Mouse (Mus musculus): ENCODE data around the gene Camkv.

Gene Camkv

DNA sequence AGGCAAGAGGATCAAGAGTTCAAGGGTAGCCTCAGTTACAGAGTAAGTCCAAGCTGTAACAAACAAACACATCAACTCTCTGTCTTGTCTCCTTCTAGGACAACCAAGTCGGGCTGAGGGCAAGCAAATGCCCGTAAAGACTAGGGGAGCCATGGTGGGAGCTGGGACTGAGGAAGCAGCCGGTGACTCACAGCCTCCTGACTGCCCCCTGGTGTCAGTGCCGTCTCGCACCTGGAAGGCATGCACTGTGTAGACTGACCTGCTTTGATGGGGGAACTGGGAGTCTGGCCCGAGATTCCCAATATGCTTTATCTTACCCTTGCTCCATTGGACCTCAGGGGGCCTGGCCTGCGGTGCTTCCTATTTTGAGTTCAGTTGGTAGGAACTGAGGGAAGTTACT, 12.5 kb upstream of the Camkv start:
- DNase-seq (ENCODE audit: low read depth, low spot score): no peak

- no peak for DNase-seq (ENCODE audit: low read depth, low spot score)
Measured at GRCm38 (mm10) chr9:107923956-107924355, 11.5 kb upstream of the Camkv start.

GRCm38 (mm10) chr9:107925251-107925650, 10.2 kb upstream of the Camkv start:
- no peak for DNase-seq (ENCODE audit: low read depth, low spot score)

DNA sequence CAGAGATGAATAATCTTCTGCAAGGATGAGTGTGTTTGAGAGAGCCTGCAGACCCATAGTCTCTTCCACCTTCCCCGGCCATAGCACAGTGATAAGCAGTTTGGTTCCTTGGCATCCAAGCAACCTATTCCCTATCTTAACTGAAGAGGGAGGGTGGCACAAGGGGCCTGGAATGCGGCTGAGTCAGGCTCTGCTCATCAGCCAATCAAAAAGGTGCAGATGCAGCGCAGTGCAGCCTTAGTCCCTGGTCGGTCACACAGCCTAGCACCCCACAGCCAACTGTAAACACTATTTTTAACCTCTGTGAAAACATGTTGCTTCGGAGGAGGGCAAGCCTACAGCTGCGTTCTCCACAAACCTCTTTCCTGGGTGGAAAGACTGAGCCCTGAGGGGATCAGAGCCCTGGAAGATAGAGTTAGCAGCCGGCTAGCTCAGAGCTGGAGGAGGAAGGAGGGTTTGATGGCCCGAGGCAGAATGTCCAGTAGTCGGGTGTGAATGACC, 8.5 kb upstream of the Camkv start:
- no peak for DNase-seq (ENCODE audit: low read depth, low spot score)

DNA sequence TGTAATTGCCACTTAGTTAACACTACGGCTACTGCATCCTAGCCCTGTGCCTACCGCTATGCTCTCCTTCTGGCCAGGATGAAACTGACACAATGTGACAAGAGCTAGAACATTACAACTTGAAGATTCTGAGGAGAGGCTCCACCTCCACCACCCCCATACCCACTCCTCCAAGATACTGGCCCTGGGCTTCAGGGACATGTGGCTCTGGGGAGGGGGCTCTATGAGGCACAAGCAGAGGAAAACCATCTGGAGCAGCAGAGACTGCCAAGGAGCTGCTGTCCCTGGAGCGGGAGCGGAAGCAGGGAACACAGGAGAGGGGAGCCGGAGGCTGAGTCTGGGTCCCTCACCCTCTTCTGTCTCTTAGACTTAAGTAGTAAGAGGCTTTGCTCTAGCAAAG, 7.7 kb upstream of the Camkv start:
- DNase-seq (ENCODE audit: low read depth, low spot score): no peak

- no peak for DNase-seq (ENCODE audit: low read depth, low spot score)
Measured at GRCm38 (mm10) chr9:107928169-107928568, 7.3 kb upstream of the Camkv start, which contains the start of gene Actl11. Gene Actl11 (plus strand): TSS chr9:107928469.

- no peak for DNase-seq (ENCODE audit: low read depth, low spot score)
Measured at GRCm38 (mm10) chr9:107932221-107932620, 3.3 kb upstream of the Camkv start.

GRCm38 (mm10) chr9:107934146-107934545, 1.3 kb upstream of the Camkv start:
- DNase-seq (ENCODE audit: low read depth, low spot score): no peak

GRCm38 (mm10) chr9:107935790-107936214, 328 bp downstream of the Camkv start:
- no peak for DNase-seq (ENCODE audit: low read depth, low spot score)

DNA sequence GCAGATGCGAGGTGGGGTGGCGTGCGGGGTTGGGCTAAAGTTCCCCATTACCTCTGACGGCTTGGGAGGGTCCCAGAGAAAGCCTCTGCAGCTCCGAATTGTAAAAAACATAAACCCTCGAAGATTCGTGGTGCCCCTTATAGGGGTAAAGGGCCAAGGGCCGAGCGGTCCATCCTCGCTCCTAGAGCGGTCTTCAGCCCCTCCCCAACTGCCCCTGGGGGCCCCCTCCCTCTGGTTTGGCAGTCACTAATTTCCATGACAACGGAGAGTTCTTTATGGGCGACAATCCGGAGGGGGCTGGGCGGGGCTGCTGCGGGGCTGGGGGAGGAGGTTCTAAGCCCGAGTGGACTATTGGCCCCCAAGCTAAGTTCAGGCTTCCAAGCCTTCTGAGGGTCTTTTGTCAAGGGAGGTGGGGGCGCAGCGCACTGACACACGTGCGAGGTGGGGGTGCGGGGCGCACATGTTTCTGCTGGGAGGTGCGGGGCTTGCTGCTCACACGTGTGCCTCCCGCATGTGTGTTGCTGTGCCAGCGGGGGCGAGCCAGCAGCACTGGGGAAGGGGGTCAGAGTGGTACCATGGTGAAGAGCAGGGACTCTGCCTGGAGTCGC, 845 bp downstream of the Camkv start:
- DNase-seq (ENCODE audit: low read depth, low spot score): no peak

DNA sequence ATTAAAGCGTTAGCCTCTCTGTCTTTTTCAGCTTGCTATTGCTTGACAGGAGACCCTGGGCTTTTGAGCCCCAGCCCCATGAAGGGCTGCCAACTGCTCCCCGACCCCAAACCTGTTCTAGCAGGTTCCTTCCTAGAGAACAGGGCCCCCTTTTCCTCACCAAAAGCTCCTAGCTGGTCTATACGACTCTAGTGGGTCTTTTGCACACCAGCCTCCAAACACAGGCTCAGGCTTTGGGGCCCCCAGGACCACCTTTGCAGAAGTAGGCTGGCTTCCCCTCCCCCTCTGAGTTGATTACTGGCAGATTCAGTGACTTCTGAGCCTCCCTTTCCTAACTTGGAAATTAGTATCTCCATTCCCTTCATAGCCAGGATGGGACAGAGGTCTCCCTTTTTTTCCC, 1.4 kb downstream of the Camkv start:
- DNase-seq (ENCODE audit: low read depth, low spot score): no peak

DNA sequence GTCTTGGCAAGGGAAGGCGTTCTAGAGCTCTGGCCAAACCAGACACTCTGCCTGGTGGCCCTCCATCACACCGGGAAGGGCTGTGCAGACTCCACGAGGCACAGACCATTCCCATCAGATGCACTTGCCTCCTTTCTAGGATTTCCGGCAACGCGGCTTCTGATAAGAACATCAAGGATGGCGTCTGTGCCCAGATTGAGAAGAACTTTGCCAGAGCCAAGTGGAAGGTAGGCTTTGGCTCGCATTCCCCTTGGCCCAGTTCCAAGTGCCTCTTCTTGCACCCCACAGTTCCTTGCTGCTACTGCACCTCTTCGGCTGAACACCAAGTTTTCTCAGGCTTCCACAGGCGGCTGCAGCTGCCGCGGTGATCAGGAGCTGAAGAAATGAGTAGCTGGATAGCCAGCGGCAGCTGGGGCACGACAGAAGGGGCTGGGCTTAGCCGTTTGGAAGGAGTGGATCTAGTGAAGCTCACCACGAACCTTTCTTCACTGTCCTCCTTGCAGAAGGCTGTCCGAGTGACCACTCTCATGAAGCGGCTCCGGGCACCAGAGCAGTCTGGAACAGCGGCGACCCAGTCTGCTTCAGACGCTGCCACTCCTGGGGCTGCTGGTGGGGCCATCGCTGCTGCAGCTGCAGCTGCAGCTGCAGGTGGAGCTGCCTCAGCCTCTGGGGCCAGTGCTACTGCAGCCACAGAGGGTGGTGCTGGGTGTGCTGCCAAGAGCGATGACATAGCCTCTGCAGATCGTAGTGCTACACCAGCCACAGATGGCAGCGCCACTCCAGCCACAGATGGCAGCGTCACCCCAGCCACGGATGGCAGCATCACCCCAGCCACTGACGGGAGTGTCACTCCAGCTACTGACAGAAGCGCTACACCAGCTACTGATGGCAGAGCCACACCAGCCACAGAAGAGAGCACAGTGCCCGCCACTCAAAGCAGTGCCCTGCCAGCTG, 12.0 kb downstream of the Camkv start:
- no peak for DNase-seq (ENCODE audit: low read depth, low spot score)

- DNase-seq (ENCODE audit: low read depth, low spot score): no peak
Measured at GRCm38 (mm10) chr9:107949184-107949921, 13.9 kb downstream of the Camkv start.

DNA sequence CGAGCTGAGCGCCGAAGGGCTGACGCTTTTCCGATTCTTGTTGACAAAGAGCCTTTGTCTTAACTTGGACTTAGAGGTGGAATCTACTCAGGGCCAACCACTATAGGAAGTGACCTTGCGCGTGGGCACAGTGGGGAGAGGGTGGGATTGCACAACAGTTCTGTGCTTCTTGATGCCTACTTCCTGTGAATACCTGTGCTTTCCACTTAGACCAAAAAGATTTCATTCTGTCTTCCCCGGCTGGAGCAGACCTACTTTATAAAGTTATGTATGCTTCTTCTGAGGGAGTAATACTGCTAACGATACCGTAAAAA, 14.4 kb downstream of the Camkv start, which contains the start of gene Traip:
Gene Traip, plus strand, starts transcription at position 215 of the 314 bp plus-strand sequence.
- no peak for DNase-seq (ENCODE audit: low read depth, low spot score)

DNA sequence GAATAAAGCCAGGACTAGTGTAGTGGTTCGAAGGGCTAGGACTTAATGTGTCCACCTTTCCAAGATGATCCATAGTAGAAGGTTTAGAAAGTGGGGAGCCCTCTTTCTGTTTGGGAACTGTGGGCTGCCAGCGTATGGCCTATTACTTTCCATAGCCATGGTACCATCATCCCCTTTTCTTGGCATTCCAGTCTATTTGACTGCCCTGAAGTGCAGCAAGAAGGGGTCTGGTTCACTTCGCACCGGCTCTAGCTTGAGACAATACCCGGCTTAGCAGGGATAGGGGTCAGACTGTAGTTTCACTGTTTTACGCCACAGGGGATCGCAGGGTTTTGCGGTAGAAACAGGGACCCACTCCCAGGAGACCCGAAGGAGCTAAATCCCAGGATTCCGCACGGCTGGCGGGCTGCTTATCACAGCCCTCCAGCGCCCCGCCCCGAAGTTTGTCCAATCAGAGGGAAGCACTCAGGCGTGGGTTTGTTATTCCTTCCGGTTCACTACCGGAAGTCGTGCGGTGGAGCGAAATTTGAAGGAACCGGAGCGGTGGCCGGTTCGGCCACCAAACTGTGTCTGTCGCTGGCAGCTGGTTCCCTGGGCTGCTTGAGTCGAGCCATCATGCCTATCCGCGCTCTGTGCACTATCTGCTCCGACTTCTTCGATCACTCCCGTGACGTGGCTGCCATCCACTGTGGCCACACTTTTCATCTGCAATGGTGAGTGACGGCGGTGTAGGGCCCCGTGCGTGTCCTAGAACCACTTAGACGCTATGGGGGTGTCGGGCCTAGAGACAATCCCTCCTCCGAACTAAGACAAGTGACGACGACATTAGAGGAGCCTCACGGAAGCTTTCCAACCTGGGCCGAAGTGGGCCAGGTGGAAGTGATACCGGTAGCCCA, 15.2 kb downstream of the Camkv start:
- DNase-seq (ENCODE audit: low read depth, low spot score): peak; percentile 79

DNA sequence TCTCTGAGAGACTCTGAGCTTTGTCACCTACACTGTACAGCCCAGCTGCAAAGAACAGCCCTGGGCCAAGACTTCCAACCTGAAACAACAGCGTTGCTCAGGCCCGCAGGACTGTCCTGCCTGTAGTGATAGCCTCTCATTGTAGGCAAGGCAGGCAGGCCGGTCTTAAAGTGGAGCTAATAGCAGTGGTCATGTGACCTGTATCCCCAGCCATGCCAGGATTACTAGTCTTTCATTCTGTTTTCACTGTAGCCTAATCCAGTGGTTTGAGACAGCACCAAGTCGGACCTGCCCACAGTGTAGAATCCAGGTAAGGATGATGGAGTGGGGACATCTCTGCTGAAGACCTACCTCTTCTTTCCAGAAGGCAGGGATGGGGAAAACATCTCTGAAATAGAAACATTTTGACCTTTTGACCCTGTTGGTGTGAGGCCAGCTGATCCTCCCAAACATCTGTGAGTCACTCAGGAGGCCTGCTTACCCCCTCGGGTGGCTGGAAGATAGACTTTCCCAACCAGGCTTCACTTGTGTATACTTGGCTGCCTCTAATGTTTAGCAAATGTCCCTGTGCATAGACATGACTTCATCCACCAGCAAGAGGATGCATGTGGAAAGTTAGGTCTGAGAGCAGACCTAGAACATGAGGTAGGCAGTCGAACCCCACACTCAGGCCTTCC, 20.3 kb downstream of the Camkv start:
- no peak for DNase-seq (ENCODE audit: low read depth, low spot score)

GRCm38 (mm10) chr9:107957141-107957540, 21.7 kb downstream of the Camkv start:
- DNase-seq (ENCODE audit: low read depth, low spot score): no peak

- DNase-seq (ENCODE audit: low read depth, low spot score): no peak
Measured at GRCm38 (mm10) chr9:107959896-107960295, 24.4 kb downstream of the Camkv start.

- no peak for DNase-seq (ENCODE audit: low read depth, low spot score)
Measured at GRCm38 (mm10) chr9:107960928-107961327, 25.5 kb downstream of the Camkv start.

- DNase-seq (ENCODE audit: low read depth, low spot score): peak; percentile 74
Measured at GRCm38 (mm10) chr9:107961351-107961762, 25.9 kb downstream of the Camkv start.
